Mouse (Mus musculus): ENCODE measurements at regions not wholly inside any gene's neighbourhood (a gene's known extent, or its start where the extent isn't known, plus 50 kb on each side); places are given as distances from the start of the nearest gene placed in this dataset.

DNA sequence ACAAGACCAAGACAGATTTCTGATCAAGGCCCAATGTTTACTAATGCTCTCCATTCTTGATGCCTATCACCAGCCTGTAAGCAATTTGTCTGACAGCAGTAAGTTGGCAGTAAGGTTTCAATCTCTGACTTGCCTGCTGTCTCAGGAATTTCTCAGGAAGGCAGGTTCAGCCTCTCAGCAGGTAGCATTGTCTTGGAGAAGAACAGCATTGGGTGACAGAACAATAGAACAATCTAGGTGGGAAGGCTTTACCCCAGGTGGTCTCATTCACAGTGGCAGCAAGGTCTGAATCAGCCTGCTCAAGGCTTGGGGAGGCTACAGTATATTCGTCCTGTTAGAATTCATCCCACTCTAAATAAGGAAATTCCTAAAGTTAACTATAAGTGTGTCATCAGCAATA lies 81.2 kb upstream of the Chordc1 start:
- no peak overlapping the region for H3K4me2 ChIP-seq (ENCODE audit: low read depth, low read length)
- WGBS (ENCODE audit: insufficient replicate concordance), result 49% methylated on average over 1 of the region's 1 CpGs
- TF ChIP-seq EP300 (IDR thresholded peaks at IDR 0.05; ENCODE audit: low read depth) (no peak), CTCF (IDR thresholded peaks at IDR 0.05; ENCODE audit: low read depth) (no peak)
- no peaks in the 10 kb centered on the region for H3K4me1 ChIP-seq (ENCODE audit: insufficient read depth)
- DNase-seq (no peak), ATAC-seq (no peak)
- no peak overlapping the region for H3K9ac ChIP-seq (replicated peaks)
- no peak overlapping the region for H3K4me3 ChIP-seq (ENCODE audit: low read depth, low read length)
- H3K27me3 ChIP-seq (ENCODE audit: insufficient read depth, low read length), result no peaks in the 10 kb centered on the region
- H3K27ac ChIP-seq (ENCODE audit: low read depth), result no peak overlapping the region
- H3K9me3 ChIP-seq (ENCODE audit: low read length), result no peaks in the 10 kb centered on the region
- no peaks in the 10 kb centered on the region for H3K36me3 ChIP-seq (replicated peaks; ENCODE audit: insufficient read depth, low read length)

DNA sequence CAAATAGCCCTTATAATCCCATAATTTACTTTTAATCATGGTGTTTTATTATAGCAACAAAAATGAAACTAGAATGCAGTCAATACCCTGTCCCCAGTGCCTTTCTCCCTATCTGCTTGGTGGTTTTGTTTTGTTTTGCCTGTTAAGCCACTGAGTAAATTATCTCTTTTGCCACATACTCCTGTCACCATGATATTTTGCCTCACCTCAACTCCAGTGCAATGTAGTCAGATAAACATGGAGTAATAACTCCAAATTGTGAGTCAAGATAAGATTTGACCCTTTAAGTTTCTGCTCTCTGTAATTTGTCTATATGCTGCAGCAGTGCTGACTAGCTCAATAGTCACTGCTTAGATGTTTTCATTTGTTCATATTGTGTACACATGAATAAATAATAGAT lies 65.3 kb upstream of the Chordc1 start:
- no peak for TF ChIP-seq CTCF (IDR thresholded peaks at IDR 0.05; ENCODE audit: low read depth)
- no peak for TF ChIP-seq EP300 (IDR thresholded peaks at IDR 0.05; ENCODE audit: low read depth)
- Histone ChIP-seq H3K4me2 (ENCODE audit: low read depth, low read length) (no peak overlapping the region), H3K4me1 (ENCODE audit: insufficient read depth) (no peaks in the 10 kb centered on the region), H3K27me3 (ENCODE audit: insufficient read depth, low read length) (no peaks in the 10 kb centered on the region), H3K4me3 (ENCODE audit: low read depth, low read length) (no peak overlapping the region), H3K9me3 (ENCODE audit: low read length) (no peaks in the 10 kb centered on the region), H3K9ac (replicated peaks) (no peak overlapping the region), H3K36me3 (replicated peaks; ENCODE audit: insufficient read depth, low read length) (no peaks in the 10 kb centered on the region), H3K27ac (ENCODE audit: low read depth) (no peak overlapping the region)
- ATAC-seq, result no peak
- DNase-seq, result no peak

DNA sequence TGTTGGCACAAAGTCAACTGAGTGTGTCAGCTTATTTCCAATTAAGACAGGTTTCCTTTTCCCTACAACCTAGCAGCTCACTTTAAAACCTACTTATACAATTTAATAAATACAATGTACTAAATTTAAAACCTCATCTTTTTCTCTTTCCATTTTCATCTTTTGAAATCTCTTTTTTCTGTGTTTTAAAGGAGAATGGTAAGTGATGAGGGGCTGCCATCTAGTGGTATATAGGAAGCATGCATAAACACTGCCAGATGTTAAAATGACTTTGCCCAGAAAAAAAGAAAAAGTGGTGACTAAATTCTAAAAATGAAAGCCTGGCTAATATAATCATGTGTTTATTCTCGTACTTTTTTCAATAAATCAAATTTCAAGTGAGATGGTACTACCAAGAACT lies 62.0 kb upstream of the Chordc1 start:
- no peak overlapping the region for H3K4me2 ChIP-seq (ENCODE audit: low read depth, low read length)
- WGBS (ENCODE audit: insufficient replicate concordance), result 10% methylated on average over 1 of the region's 1 CpGs
- H3K27me3 ChIP-seq (ENCODE audit: insufficient read depth, low read length), result no peaks in the 10 kb centered on the region
- H3K4me1 ChIP-seq (ENCODE audit: insufficient read depth), result no peaks in the 10 kb centered on the region
- ATAC-seq, result no peak
- TF ChIP-seq EP300 (IDR thresholded peaks at IDR 0.05; ENCODE audit: low read depth), result no peak
- TF ChIP-seq CTCF (IDR thresholded peaks at IDR 0.05; ENCODE audit: low read depth), result peak; percentile 38
- no peaks in the 10 kb centered on the region for H3K9me3 ChIP-seq (ENCODE audit: low read length)
- H3K9ac ChIP-seq (replicated peaks), result no peak overlapping the region
- no peak for DNase-seq
- H3K27ac ChIP-seq (ENCODE audit: low read depth), result no peak overlapping the region
- no peak overlapping the region for H3K4me3 ChIP-seq (ENCODE audit: low read depth, low read length)
- H3K36me3 ChIP-seq (replicated peaks; ENCODE audit: insufficient read depth, low read length), result no peaks in the 10 kb centered on the region

Data from liver, postnatal 0 days (tissue).